Mouse (Mus musculus) intestine, postnatal 0 days (tissue): ENCODE measurements at regions not wholly inside any gene's neighbourhood (a gene's known extent, or its start where the extent isn't known, plus 50 kb on each side); places are given as distances from the start of the nearest gene placed in this dataset.

Experiments used
- ATAC-seq: fragments of 200-750 bp; cut with Nextera tagmentation; 2 replicates; pipeline ENCODE4 v1.8.0; 2017; ENCODE audit warnings: mild to moderate bottlenecking, moderate TSS enrichment, moderate library complexity
- H3K27ac ChIP-seq: fragments of 300-500 bp; sonication (generic); 2 replicates; pipeline ENCODE4 v1.5.1; 2014; ENCODE audit warnings: mild to moderate bottlenecking, low read depth, low read length, moderate library complexity
- H3K27me3 ChIP-seq: fragments of 300-500 bp; sonication (generic); replicated peaks from 2 replicates; pipeline ENCODE4 v1.6.1; 2014; ENCODE audit warnings: low read length, mixed read lengths; ENCODE audit not compliant: control insufficient read depth, insufficient read depth
- H3K36me3 ChIP-seq: fragments of 300-500 bp; sonication (generic); 2 replicates; pipeline ENCODE4 v1.6.1; 2014; ENCODE audit warnings: mild to moderate bottlenecking, moderate library complexity; ENCODE audit not compliant: control insufficient read depth, insufficient read depth
- H3K4me1 ChIP-seq: fragments of 300-500 bp; sonication (generic); replicated peaks from 2 replicates; pipeline ENCODE4 v1.6.1; 2014; ENCODE audit warnings: antibody characterized with exemption, low read length, mixed read lengths; ENCODE audit not compliant: control insufficient read depth, insufficient read depth
- H3K4me2 ChIP-seq: fragments of 300-500 bp; sonication (generic); replicated peaks from 2 replicates; pipeline ENCODE4 v1.6.1; 2014; ENCODE audit warnings: low read depth, mild to moderate bottlenecking, moderate library complexity
- H3K4me3 ChIP-seq: fragments of 300-500 bp; sonication (generic); 2 replicates; pipeline ENCODE4 v1.5.1; 2014; ENCODE audit warnings: low read depth, low read length
- H3K9ac ChIP-seq: fragments of 300-500 bp; sonication (generic); 2 replicates; pipeline ENCODE4 v1.6.1; 2014; ENCODE audit warnings: mild to moderate bottlenecking, low read depth, low read length
- H3K9me3 ChIP-seq: fragments of 300-500 bp; sonication (generic); 2 replicates; pipeline ENCODE4 v1.6.1; 2016; ENCODE audit warnings: mixed run types; ENCODE audit not compliant: control insufficient read depth
- CTCF ChIP-seq: sonication (generic); IDR thresholded peaks from 2 replicates; pipeline ENCODE4 v1.5.1; 2016; ENCODE audit warnings: low read depth, mild to moderate bottlenecking, control low read depth, antibody characterized with exemption, moderate library complexity
- WGBS: fragments of 180-500 bp; shearing (Covaris S2); extraction: QIAGEN DNeasy Blood & Tissue Kit; methylation state at CpG from one replicate; pipeline ENCODE4 v1.1.7; 2014; 5-methylcytosine and 5-hydroxymethylcytosine counted together

- Histone ChIP-seq H3K27me3 (no peaks in the 10 kb centered on the region), H3K9ac (no peak overlapping the region), H3K9me3 (no peaks in the 10 kb centered on the region), H3K36me3 (no peaks in the 10 kb centered on the region), H3K4me1 (no peaks in the 10 kb centered on the region), H3K4me3 (no peak overlapping the region), H3K4me2 (no peak overlapping the region), H3K27ac (no peak overlapping the region)
- ATAC-seq = no peak
- WGBS = 91% methylated on average over 2 of the region's 2 CpGs
- no peak for TF ChIP-seq CTCF
Observed at GRCm38 (mm10) chr3:61849317-61849716, 483.6 kb upstream of the B430305J03Rik start.

GRCm38 (mm10) chr3:61846703-61847102 is 481.0 kb upstream of the B430305J03Rik start:
- ATAC-seq = no peak
- no peaks in the 10 kb centered on the region for H3K36me3 ChIP-seq
- no peaks in the 10 kb centered on the region for H3K27me3 ChIP-seq
- H3K4me3 ChIP-seq = no peak overlapping the region
- H3K9ac ChIP-seq = no peak overlapping the region
- no peak overlapping the region for H3K4me2 ChIP-seq
- no peak overlapping the region for H3K27ac ChIP-seq
- H3K9me3 ChIP-seq = no peaks in the 10 kb centered on the region
- WGBS = 80% methylated on average over 3 of the region's 3 CpGs
- H3K4me1 ChIP-seq = no peaks in the 10 kb centered on the region
- no peak for TF ChIP-seq CTCF

- Histone ChIP-seq H3K4me3 (no peak overlapping the region), H3K36me3 (no peaks in the 10 kb centered on the region), H3K4me2 (no peak overlapping the region), H3K9me3 (no peaks in the 10 kb centered on the region), H3K4me1 (no peaks in the 10 kb centered on the region), H3K27ac (no peak overlapping the region), H3K27me3 (no peaks in the 10 kb centered on the region), H3K9ac (no peak overlapping the region)
- ATAC-seq = no peak
- WGBS = 59% methylated on average over 3 of the region's 3 CpGs
- peak; percentile 66 for TF ChIP-seq CTCF
Observed at GRCm38 (mm10) chr3:61839355-61840009, 473.7 kb upstream of the B430305J03Rik start.

- H3K27me3 ChIP-seq = no peaks in the 10 kb centered on the region
- H3K9me3 ChIP-seq = no peaks in the 10 kb centered on the region
- no peak for ATAC-seq
- H3K4me2 ChIP-seq = no peak overlapping the region
- H3K36me3 ChIP-seq = no peaks in the 10 kb centered on the region
- H3K27ac ChIP-seq = no peak overlapping the region
- no peak overlapping the region for H3K4me3 ChIP-seq
- H3K4me1 ChIP-seq = no peaks in the 10 kb centered on the region
- TF ChIP-seq CTCF = no peak
- no peak overlapping the region for H3K9ac ChIP-seq
Observed at GRCm38 (mm10) chr3:61816807-61817206, 451.1 kb upstream of the B430305J03Rik start.

- Histone ChIP-seq H3K9me3 (no peaks in the 10 kb centered on the region), H3K9ac (no peak overlapping the region), H3K4me1 (no peaks in the 10 kb centered on the region), H3K36me3 (no peaks in the 10 kb centered on the region), H3K4me3 (no peak overlapping the region), H3K27ac (no peak overlapping the region), H3K27me3 (no peaks in the 10 kb centered on the region), H3K4me2 (no peak overlapping the region)
- WGBS = 84% methylated on average over 2 of the region's 2 CpGs
- ATAC-seq = no peak
- TF ChIP-seq CTCF = no peak
Observed at GRCm38 (mm10) chr3:61796021-61796420, 430.3 kb upstream of the B430305J03Rik start.

- Histone ChIP-seq H3K4me1 (no peaks in the 10 kb centered on the region), H3K9ac (no peak overlapping the region), H3K27ac (no peak overlapping the region), H3K9me3 (no peaks in the 10 kb centered on the region), H3K4me2 (no peak overlapping the region), H3K36me3 (no peaks in the 10 kb centered on the region), H3K4me3 (no peak overlapping the region), H3K27me3 (no peaks in the 10 kb centered on the region)
- no peak for TF ChIP-seq CTCF
- WGBS = 69% methylated on average over 4 of the region's 4 CpGs
- ATAC-seq = no peak
Observed at GRCm38 (mm10) chr3:61790674-61791073, 424.9 kb upstream of the B430305J03Rik start.
